Mouse (Mus musculus) G1E (cell line): ENCODE results near the gene Ccdc182.

Experiments
- CTCF ChIP-seq: IDR thresholded peaks from 2 replicates; pipeline ENCODE4 v1.5.1; 2012; ENCODE audit warnings: low read depth, low read length, inconsistent platforms, mixed read lengths
- GATA1 ChIP-seq: IDR thresholded peaks from 2 replicates; pipeline ENCODE4 v1.6.1; 2012; ENCODE audit warnings: borderline replicate concordance, low read length, inconsistent platforms, mixed read lengths
- GATA2 ChIP-seq: IDR thresholded peaks from 2 replicates; pipeline ENCODE4 v1.6.1; 2012; ENCODE audit warnings: low read depth, low read length, inconsistent platforms, borderline replicate concordance
- POLR2AphosphoS5 ChIP-seq: IDR thresholded peaks from 2 replicates; pipeline ENCODE4 v1.6.1; 2012; ENCODE audit warnings: low read depth, low read length, inconsistent platforms; ENCODE audit not compliant: insufficient replicate concordance
- TAL1 ChIP-seq: conservative IDR thresholded peaks from 2 replicates; pipeline ENCODE4 v1.6.1; 2012; ENCODE audit warnings: low read depth, low read length, inconsistent platforms, mixed read lengths

GRCm38 (mm10) chr11:88299345-88299744 is 5.5 kb downstream of the Ccdc182 start:
- TF ChIP-seq GATA1 (no peak), TAL1 (no peak), CTCF (no peak), GATA2 (no peak), POLR2AphosphoS5 (no peak)
